Mouse (Mus musculus) lung, postnatal 25 days (tissue): Measurements from ENCODE around the gene Hivep2.

Source experiments
- DNase-seq: peaks from one replicate; pipeline ENCODE4 v3.0.0; 2022; ENCODE audit warnings: low spot score

The Hivep2 gene

DNA sequence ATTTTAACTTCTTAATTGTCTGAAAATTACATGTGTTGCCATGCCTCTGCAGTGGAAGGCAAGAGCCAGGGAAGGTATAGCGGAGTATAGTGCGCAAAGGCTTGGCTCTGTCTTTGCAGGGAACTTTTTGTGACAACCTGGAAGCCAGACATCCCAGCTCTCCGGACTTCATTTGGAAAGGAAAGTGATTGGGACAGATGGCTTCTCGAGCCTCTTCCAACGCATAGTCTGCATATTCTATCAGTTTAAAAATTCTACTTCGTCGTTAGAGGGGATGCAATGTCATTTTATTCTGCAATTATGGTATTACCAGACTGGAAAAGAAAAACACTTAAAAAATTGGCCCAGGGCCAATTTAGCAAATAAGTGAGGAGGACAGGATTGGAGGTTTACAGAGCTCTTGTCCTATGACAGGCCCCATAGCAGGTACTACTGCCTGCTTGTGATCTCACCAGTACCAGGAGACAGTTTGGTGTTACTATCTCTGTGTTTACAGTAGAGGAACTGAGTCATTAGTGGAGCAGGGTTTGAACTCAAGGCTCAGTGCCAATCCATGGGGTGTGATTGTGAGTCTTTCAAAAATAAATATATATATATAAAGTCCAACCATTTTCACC lies 7.8 kb downstream of the Hivep2 start:
- DNase-seq, result no peak

DNA sequence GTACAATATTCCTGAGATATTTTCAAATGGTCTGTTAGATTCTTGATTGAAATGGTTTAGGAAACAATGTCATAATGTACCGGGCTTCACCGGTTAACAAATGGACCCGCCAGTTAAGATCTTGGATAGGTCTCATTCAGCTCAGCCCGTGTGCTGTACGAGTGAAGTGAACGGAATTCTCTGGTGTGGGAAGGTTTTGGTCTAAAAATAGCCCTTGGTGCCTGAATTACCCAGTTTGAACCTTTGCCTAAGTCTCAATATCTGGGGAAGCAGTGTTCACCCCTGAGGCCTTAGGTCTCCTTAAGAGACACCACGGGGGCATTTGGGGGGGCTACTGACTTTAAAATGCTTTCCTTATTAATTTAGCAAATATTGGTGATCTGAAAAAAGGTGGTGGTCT lies 8.6 kb downstream of the Hivep2 start:
- no peak for DNase-seq

DNA sequence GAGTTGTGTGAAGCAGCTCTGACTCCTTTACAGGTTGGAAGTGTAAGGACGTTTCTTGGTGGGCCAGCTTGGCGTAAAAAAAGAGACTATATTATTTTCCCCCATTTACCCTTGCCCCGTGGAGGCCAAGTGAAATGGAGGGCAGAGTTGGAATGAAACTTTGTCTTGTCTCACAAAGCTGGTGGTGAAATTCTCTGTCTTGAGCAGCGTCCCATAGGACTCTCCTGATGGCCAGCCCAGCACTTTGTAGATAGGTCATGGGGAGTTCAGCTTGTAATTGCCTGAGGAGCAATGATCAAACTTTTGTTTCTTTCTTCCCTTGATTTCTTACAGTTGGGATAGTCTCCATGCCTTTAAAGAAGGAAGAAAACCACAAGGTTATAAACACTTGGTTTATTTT lies 10.0 kb downstream of the Hivep2 start:
- DNase-seq, result no peak

GRCm38 (mm10) chr10:13976267-13976666 lies 10.4 kb downstream of the Hivep2 start:
- DNase-seq, result no peak

- DNase-seq, result no peak
Observed at GRCm38 (mm10) chr10:13982271-13982670, 16.4 kb downstream of the Hivep2 start.

- peak; percentile 86 for DNase-seq
Observed at GRCm38 (mm10) chr10:13982769-13983381, 17.0 kb downstream of the Hivep2 start.

DNA sequence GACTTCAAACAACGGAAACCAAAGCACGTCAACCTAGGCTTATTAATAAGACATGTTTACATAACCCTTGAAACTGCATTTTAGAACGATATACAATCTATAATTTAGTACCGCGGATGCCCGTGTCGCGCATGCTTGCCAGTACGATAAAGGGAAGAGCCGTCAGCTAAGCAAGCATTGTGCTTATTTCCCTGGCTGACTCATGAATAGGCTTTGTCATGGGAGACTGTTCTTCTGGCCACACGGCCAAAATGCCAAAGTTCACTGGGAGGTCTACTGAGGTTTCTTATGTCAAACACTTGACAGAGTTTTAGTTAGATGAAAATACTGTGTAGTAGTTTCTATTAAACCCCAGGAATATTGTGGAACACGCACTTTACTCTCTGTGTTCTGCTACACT lies 17.8 kb downstream of the Hivep2 start:
- peak; percentile 43 for DNase-seq

DNA sequence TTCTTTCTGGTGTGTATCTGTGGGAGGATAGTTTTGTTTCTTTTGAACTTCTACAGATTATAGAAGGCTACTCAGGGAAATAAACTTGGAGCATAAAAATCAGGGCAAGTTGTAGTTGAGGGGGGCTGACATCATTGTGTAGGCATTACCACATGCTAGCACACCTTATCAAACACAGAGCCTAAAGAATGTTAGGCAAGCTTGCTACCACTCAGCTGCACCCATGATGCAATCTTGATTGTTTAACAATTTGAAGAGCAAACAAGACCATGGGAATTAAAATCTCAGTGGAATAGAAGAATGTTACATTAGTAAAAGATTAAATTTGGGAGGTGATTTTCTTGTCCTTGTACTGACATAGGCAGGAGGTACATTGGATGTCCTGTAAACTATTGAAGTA lies 18.4 kb downstream of the Hivep2 start:
- DNase-seq, result peak; percentile 66

DNA sequence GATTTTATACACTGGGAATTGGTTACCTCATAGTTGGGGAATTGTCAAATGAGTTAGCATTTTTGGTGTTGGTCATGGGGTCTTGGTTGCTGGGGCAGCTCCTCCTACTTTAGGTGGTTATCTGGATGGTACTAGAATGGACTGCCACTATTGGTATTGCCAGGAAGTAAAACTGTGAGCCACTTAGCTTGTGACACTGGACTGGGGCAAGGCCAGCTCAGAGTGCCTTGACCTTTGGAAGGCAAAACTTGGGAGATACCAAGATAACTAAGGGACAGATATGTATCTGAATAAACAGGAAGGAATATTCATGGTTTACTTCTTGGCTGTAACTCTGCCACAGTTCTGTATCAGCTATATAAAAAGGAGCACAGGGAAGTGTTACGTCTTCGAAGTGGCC lies 20.7 kb downstream of the Hivep2 start:
- DNase-seq, result no peak

GRCm38 (mm10) chr10:13987336-13987735 lies 21.5 kb downstream of the Hivep2 start:
- no peak for DNase-seq

- peak; percentile 59 for DNase-seq
Observed at GRCm38 (mm10) chr10:13988280-13988679, 22.4 kb downstream of the Hivep2 start.

- DNase-seq, result no peak
Observed at GRCm38 (mm10) chr10:13988757-13989156, 22.9 kb downstream of the Hivep2 start.

- no peak for DNase-seq
Observed at GRCm38 (mm10) chr10:13990842-13991241, 25.0 kb downstream of the Hivep2 start.

DNA sequence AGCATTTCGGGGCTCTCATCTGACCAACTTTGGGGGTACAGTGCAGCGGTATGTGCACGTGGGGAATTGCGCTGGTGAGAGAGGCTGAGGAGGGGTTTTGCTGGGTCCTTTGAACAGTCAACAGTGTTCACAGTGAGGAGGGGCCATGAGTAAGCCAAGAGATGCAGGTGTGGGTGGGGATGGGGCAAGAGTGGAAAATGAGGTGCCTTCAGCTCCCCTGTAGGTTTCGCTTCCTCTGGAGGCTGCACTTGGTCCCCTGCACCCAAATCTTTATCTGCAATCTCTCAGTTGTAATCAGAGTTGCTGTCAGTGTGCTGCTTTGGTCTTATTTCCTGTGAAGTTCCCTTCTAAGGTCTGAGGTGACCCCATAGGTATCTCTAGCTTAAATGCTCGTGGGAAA lies 27.5 kb downstream of the Hivep2 start:
- no peak for DNase-seq

DNA sequence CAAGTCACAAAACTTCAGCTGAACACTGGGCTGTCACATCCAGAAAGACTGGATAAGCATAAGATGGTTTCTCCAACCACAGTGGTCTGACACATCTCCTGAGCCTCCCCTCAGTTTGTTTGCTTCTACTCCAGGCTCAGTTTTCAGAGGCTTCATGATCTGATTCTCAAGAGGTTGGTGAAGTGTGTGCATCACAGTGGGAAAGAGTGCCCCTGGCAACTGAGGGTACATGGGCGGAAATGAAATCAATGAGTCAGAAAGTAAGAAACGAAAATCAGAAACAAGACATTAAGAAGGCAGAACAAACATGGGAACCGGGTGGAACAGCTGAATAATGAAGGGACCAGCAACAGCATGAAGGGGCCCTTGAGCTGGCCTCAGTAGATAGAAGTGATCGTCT lies 31.5 kb downstream of the Hivep2 start:
- DNase-seq, result no peak

GRCm38 (mm10) chr10:14004769-14005517 lies 39.1 kb downstream of the Hivep2 start:
- DNase-seq, result no peak

DNA sequence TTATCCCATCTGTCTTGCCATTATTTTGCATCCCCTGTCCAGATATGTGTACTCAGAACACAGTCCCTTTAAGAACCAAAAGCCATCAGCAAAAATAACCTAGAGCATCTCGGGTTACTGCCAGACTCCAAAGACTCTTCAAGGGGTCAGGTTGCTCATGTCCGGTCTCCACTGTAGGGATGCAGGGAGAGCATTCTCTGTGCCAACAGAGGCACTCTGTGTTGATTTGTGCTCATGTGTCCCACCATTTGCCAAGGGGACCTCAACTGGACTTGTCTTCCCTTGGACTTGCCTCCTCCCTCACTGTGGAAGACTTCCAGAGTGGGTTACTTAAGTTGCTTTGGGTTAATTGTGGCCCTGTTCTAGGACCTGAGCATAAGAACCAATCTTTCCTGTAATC lies 43.8 kb downstream of the Hivep2 start:
- no peak for DNase-seq

DNA sequence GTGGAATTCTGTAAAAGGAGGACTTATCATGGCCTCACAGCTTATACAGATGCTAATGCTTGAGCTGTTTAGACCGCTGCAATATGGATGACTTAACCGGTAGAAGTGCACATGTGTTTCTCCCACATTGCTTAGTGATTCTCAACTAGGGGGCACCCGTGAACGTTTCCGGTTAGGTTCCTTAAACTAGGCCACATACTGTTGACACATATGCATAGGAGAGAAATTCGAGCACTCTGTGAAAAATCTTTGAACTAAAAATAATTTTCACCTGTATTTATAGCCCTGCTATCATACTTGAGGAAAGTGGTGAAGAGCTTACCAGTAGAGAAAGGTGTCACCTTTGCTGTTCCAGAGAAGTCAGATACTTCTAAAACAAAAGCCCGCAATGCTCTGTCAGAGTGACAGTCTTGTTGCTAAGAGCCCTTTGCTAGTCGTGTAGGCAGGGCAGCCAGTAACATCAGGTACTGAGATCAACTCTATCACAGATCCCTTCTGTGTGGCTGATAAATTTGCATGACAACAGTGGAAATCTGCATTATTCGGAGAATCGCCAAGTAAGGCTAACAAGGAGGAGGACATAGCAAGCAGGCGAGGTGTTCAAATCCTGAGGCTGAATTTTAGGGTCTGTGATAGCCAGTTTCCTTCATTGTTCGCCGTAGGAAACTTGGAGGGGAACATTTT lies 50.6 kb downstream of the Hivep2 start:
- DNase-seq, result no peak

DNA sequence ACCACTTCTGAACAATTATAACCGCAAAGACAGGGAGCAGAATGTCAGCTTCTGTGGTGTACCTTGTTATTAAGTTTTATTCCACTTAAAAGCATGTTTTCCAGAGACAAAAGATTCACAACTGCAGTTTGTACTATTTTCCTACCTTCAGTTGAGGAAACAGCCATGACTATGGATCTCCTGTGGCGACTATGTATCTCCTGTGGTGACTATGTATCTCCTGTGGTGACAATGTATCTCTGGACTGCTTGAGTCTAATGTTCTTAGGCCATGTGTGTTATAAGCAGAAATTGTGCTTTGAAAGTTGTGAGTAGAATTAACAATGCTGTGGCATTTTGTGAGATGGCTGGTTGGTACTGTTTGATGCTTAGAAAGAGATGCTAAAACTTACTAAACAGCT lies 51.5 kb downstream of the Hivep2 start:
- no peak for DNase-seq

GRCm38 (mm10) chr10:14017822-14018364 lies 52.0 kb downstream of the Hivep2 start:
- peak; percentile 35 for DNase-seq

GRCm38 (mm10) chr10:14018672-14019071 lies 52.8 kb downstream of the Hivep2 start:
- no peak for DNase-seq

DNA sequence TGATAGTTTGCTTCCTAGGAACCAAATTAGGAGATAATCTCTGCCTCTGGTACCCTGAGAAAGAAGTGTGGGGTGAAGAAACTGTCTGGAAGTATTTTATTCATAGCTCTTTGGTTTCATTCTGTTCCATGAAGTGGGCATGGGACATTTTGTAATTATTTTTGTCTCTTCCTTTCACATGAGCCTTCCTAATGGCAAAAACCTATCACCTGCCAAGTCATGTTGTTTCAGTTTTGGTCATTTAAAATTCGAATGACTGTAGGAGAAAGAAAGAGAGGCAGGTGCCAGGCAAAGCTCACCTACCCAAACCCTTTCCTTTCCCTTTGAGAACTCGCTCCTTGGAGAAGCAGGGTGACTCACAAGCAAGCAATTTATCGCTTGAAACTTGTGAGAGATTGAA lies 53.3 kb downstream of the Hivep2 start:
- no peak for DNase-seq

GRCm38 (mm10) chr10:14020253-14020652 lies 54.4 kb downstream of the Hivep2 start:
- no peak for DNase-seq
